Mouse (Mus musculus) cerebellum, adult 2 months (tissue): ENCODE measurements at regions not wholly inside any gene's neighbourhood (a gene's known extent, or its start where the extent isn't known, plus 50 kb on each side); places are given as distances from the start of the nearest gene placed in this dataset.

ENCODE experiments used
- DNase-seq, 2 experiments: peaks; one replicate each; pipeline ENCODE4 v3.0.0; 2021
- H3K27ac ChIP-seq: fragments of 200-500 bp; 2 replicates; pipeline ENCODE4 v1.5.1; 2012; ENCODE audit warnings: low read length, control low read depth, inconsistent platforms; ENCODE audit not compliant: insufficient read depth
- H3K27me3 ChIP-seq: fragments of 200-500 bp; 2 replicates; pipeline ENCODE4 v1.6.1; 2012; ENCODE audit warnings: inconsistent platforms, mild to moderate bottlenecking, low read length, moderate library complexity; ENCODE audit not compliant: control insufficient read depth, insufficient read depth
- H3K4me1 ChIP-seq: fragments of 200-500 bp; 2 replicates; pipeline ENCODE4 v1.6.1; 2011; ENCODE audit warnings: low read length; ENCODE audit not compliant: control insufficient read depth, insufficient read depth
- H3K4me3 ChIP-seq: fragments of 200-500 bp; replicated peaks from 2 replicates; pipeline ENCODE3; 2011; ENCODE audit warnings: mild to moderate bottlenecking, low read depth, low read length, control low read depth; ENCODE audit not compliant: insufficient read depth
- CTCF ChIP-seq: fragments of 200-500 bp; IDR thresholded peaks from 2 replicates; pipeline ENCODE4 v1.5.1; 2011; ENCODE audit warnings: low read depth, mild to moderate bottlenecking, control low read depth, low read length, moderate library complexity, borderline replicate concordance; ENCODE audit not compliant: insufficient read depth
- POLR2A ChIP-seq: fragments of 200-500 bp; IDR thresholded peaks from 2 replicates; pipeline ENCODE4 v1.6.1; 2011; ENCODE audit warnings: low read length, control low read depth, borderline replicate concordance; ENCODE audit not compliant: insufficient read depth
- WGBS: fragments of 180-500 bp; shearing (Covaris S2); methylation state at CpG from one replicate; pipeline ENCODE4 v1.1.7; 2018; 5-methylcytosine and 5-hydroxymethylcytosine counted together

- TF ChIP-seq POLR2A (no peak), CTCF (no peak)
- no peak for DNase-seq
- no peaks in the 10 kb centered on the region for H3K27me3 ChIP-seq
- peaks cover 20% of the 10 kb centered on the region for H3K4me1 ChIP-seq
- no peak overlapping the region for H3K4me3 ChIP-seq
- H3K27ac ChIP-seq: no peak overlapping the region
- 64% methylated on average over 6 of the region's 6 CpGs for WGBS
Measured at GRCm38 (mm10) chr14:64580862-64581261, 476.8 kb downstream of the Prss52 start.

- no peak overlapping the region for H3K27ac ChIP-seq
- WGBS: 69% methylated on average over 7 of the region's 7 CpGs
- H3K27me3 ChIP-seq: no peaks in the 10 kb centered on the region
- H3K4me1 ChIP-seq: peaks cover 24% of the 10 kb centered on the region
- no peak for DNase-seq
- TF ChIP-seq CTCF: no peak
- TF ChIP-seq POLR2A: no peak
- no peak overlapping the region for H3K4me3 ChIP-seq
Measured at GRCm38 (mm10) chr14:64581705-64582104, 477.6 kb downstream of the Prss52 start.

- no peak for TF ChIP-seq POLR2A
- no peak for TF ChIP-seq CTCF
- Histone ChIP-seq H3K4me1 (peaks cover 24% of the 10 kb centered on the region), H3K27ac (peak overlapping the region; percentile 66), H3K27me3 (no peaks in the 10 kb centered on the region), H3K4me3 (no peak overlapping the region)
- DNase-seq: no peak
- WGBS: 38% methylated on average over 4 of the region's 4 CpGs
Measured at GRCm38 (mm10) chr14:64582822-64583221, 478.7 kb downstream of the Prss52 start.

- WGBS: 39% methylated on average over 5 of the region's 5 CpGs
- Histone ChIP-seq H3K27ac (no peak overlapping the region), H3K27me3 (no peaks in the 10 kb centered on the region; the same call in 1 of the 2 replicates), H3K4me3 (no peak overlapping the region), H3K4me1 (peaks cover 24% of the 10 kb centered on the region)
- TF ChIP-seq CTCF (no peak), POLR2A (no peak)
- DNase-seq: no peak
Measured at GRCm38 (mm10) chr14:64584221-64584620, 480.1 kb downstream of the Prss52 start.

GRCm38 (mm10) chr14:64585081-64585470 is 481.0 kb downstream of the Prss52 start:
- Histone ChIP-seq H3K4me1 (peaks cover 24% of the 10 kb centered on the region), H3K27me3 (no peaks in the 10 kb centered on the region; the same call in 1 of the 2 replicates), H3K27ac (peak overlapping the region; percentile 73), H3K4me3 (no peak overlapping the region)
- DNase-seq: no peak
- 40% methylated on average over 5 of the region's 5 CpGs for WGBS
- TF ChIP-seq POLR2A: no peak
- TF ChIP-seq CTCF: no peak

- H3K27ac ChIP-seq: peak overlapping the region; percentile 91
- no peaks in the 10 kb centered on the region; the same call in 1 of the 2 replicates for H3K27me3 ChIP-seq
- H3K4me1 ChIP-seq: peaks cover 24% of the 10 kb centered on the region
- 32% methylated on average over 28 of the region's 28 CpGs for WGBS
- no peak for TF ChIP-seq CTCF
- TF ChIP-seq POLR2A: no peak
- DNase-seq: peak; percentile 53 to 56
- H3K4me3 ChIP-seq: no peak overlapping the region
Measured at GRCm38 (mm10) chr14:64585471-64586192, 481.5 kb downstream of the Prss52 start.

- TF ChIP-seq POLR2A: no peak
- no peak for TF ChIP-seq CTCF
- Histone ChIP-seq H3K27me3 (no peaks in the 10 kb centered on the region; the same call in 1 of the 2 replicates), H3K4me3 (peak overlapping the region; percentile 100), H3K4me1 (peaks cover 24% of the 10 kb centered on the region), H3K27ac (peak overlapping the region; percentile 91)
- WGBS: 18% methylated on average over 12 of the region's 12 CpGs
- no peak for DNase-seq
Measured at GRCm38 (mm10) chr14:64586386-64586859, 482.3 kb downstream of the Prss52 start.
